Mouse (Mus musculus) kidney, embryonic 14.5 days (tissue): Measurements from ENCODE around the gene Filip1. TPM values are rescaled to one million over a fixed set of nuclear protein-coding genes. Genes with fewer than 3 reads are reported as not detected.

Experiments used
- ATAC-seq: fragments of 200-750 bp; cut with Nextera tagmentation; 2 replicates; pipeline ENCODE4 v1.8.0; 2017; ENCODE audit warnings: moderate number of reproducible peaks, mild to moderate bottlenecking, moderate TSS enrichment, moderate library complexity; ENCODE audit not compliant: low FRiP score, low TSS enrichment
- H3K27ac ChIP-seq: fragments of 300-500 bp; sonication (generic); 2 replicates; pipeline ENCODE4 v1.5.1; 2014; ENCODE audit warnings: low read depth, mild to moderate bottlenecking, low read length, moderate library complexity, mixed read lengths
- H3K27me3 ChIP-seq: fragments of 300-500 bp; sonication (generic); 2 replicates; pipeline ENCODE4 v1.6.1; 2014; ENCODE audit warnings: mild to moderate bottlenecking, low read length; ENCODE audit not compliant: control insufficient read depth, insufficient read depth
- H3K36me3 ChIP-seq: fragments of 300-500 bp; sonication (generic); 2 replicates; pipeline ENCODE4 v1.6.1; 2014; ENCODE audit warnings: low read length, mixed read lengths; ENCODE audit not compliant: control insufficient read depth, insufficient read depth
- H3K4me1 ChIP-seq: fragments of 300-500 bp; sonication (generic); 2 replicates; pipeline ENCODE4 v1.6.1; 2014; ENCODE audit warnings: low read length, mixed read lengths; ENCODE audit not compliant: control insufficient read depth, insufficient read depth
- H3K4me2 ChIP-seq: fragments of 300-500 bp; sonication (generic); replicated peaks from 2 replicates; pipeline ENCODE4 v1.6.1; 2014; ENCODE audit warnings: low read depth, mild to moderate bottlenecking, low read length
- H3K4me3 ChIP-seq: fragments of 300-500 bp; sonication (generic); 2 replicates; pipeline ENCODE4 v1.5.1; 2014; ENCODE audit warnings: mild to moderate bottlenecking, low read length
- H3K9ac ChIP-seq: fragments of 300-500 bp; sonication (generic); 2 replicates; pipeline ENCODE4 v1.6.1; 2014; ENCODE audit warnings: low read depth, mild to moderate bottlenecking, low read length, moderate library complexity
- H3K9me3 ChIP-seq: fragments of 300-500 bp; sonication (generic); 2 replicates; pipeline ENCODE4 v1.6.1; 2016; ENCODE audit warnings: low read length; ENCODE audit not compliant: control insufficient read depth
- WGBS: fragments of 180-500 bp; shearing (Covaris S2); extraction: QIAGEN DNeasy Blood & Tissue Kit; methylation state at CpG from one replicate; pipeline ENCODE4 v1.1.7; 2014; 5-methylcytosine and 5-hydroxymethylcytosine counted together
- polyA plus RNA-seq: library from polyadenylated mRNA; unstranded; fragments of >200 nt; fragmentation: Nextera tagmentation; extraction: Ambion mirVana; gene quantifications from 2 replicates; pipeline ENCODE4 v1.2.1, GENCODE M21; 2014

Filip1 gene
- polyA plus RNA-seq, 1 experiment from 2014 or later: 4.5 TPM

DNA sequence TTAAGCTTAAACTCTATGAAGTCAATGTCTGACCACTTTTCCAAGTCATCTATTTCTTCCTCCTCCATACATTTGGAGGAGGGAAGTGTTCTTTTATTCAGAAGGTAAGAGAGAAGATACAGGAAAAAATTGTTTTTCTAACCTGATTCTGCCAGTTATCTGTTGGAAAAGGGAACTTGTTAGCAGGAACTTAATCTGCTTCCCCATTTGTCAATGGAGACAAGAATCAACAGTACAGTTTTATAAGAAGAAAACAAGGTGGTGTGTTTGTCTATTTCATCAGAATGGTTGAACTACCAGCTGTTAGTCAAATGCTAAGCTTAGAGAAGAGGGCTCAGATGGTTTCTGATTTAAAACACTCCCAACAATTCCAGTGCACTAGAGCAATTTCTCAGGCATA lies 165.6 kb downstream of the Filip1 start:
- Histone ChIP-seq H3K9ac (no peak overlapping the region), H3K4me2 (no peak overlapping the region), H3K36me3 (no peaks in the 10 kb centered on the region), H3K27me3 (no peaks in the 10 kb centered on the region), H3K4me3 (no peak overlapping the region), H3K9me3 (no peaks in the 10 kb centered on the region), H3K4me1 (no peaks in the 10 kb centered on the region), H3K27ac (no peak overlapping the region)
- no peak for ATAC-seq

DNA sequence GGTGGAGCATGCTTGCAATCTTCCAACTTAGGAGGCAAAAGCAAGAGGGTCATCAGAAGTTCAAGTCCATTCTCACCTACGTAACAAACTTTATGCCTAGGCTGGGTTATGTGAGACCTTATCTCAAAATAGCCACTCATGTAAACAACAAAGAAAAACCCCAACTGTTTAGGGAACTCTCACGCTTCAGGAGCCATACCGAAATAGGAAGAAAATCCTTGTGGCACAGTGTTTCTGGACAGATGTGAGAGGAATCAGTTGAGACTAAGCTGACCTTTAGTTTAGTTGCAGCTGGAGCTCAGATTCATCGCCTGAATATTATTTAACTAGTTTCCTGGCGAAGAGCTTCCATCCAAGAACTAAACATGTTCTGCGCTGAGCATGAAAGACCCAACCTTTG lies 170.0 kb downstream of the Filip1 start:
- no peak for ATAC-seq

DNA sequence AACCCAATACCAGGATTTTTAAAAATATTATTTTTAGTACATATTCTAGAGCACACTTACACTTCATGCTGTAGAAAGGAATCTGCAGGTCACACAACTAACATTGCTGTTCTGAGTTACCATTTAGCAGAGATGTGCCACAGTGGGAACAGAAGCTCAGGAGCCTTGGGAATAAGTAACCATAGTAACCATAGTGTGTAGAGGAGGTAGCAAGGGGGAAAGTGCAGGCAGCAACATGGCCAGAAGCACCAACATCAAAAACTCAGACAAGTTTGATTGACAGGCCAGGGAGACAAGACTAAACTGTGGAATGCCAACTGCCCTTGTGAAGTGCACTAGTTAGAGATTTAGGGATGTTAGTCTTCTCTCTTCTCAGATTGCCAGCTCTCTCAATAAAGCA lies 170.6 kb downstream of the Filip1 start:
- Histone ChIP-seq H3K4me1 (no peaks in the 10 kb centered on the region), H3K36me3 (no peaks in the 10 kb centered on the region), H3K9me3 (no peaks in the 10 kb centered on the region), H3K4me2 (no peak overlapping the region), H3K4me3 (no peak overlapping the region), H3K27ac (no peak overlapping the region), H3K27me3 (no peaks in the 10 kb centered on the region), H3K9ac (no peak overlapping the region)
- ATAC-seq: no peak

More for the DNA sequence above, 170.0 kb downstream of the Filip1 start:
- WGBS: 87% methylated on average over 6 of the region's 6 CpGs
- Histone ChIP-seq H3K27me3 (no peaks in the 10 kb centered on the region), H3K4me1 (no peaks in the 10 kb centered on the region), H3K36me3 (no peaks in the 10 kb centered on the region), H3K4me3 (no peak overlapping the region), H3K27ac (no peak overlapping the region), H3K9me3 (no peaks in the 10 kb centered on the region), H3K9ac (no peak overlapping the region), H3K4me2 (no peak overlapping the region)

DNA sequence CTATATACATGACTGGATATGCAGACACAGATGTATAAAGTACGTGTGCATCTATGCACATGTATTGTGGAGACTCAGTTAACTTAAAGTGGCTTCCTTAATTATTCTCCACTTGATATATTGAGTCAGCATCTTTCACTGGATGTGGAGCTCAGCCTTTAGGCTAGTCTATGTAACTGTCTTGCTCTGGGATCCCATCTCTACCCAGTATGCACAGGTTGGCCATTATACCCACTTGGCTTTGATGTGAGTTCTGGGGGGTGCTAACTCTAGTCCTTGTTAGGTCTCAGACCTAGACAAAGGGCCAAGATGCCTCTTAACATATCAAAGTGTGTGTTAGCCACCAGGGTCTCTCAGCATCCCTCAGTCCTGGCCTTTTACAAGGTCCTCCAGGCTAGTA lies 181.4 kb downstream of the Filip1 start:
- no peak overlapping the region for H3K27ac ChIP-seq
- H3K27me3 ChIP-seq: no peaks in the 10 kb centered on the region
- H3K4me3 ChIP-seq: no peak overlapping the region
- H3K9ac ChIP-seq: no peak overlapping the region
- no peaks in the 10 kb centered on the region for H3K9me3 ChIP-seq
- no peak overlapping the region for H3K4me2 ChIP-seq
- ATAC-seq: no peak
- no peaks in the 10 kb centered on the region for H3K4me1 ChIP-seq
- WGBS: 90% methylated on average over 1 of the region's 1 CpGs
- H3K36me3 ChIP-seq: no peaks in the 10 kb centered on the region

DNA sequence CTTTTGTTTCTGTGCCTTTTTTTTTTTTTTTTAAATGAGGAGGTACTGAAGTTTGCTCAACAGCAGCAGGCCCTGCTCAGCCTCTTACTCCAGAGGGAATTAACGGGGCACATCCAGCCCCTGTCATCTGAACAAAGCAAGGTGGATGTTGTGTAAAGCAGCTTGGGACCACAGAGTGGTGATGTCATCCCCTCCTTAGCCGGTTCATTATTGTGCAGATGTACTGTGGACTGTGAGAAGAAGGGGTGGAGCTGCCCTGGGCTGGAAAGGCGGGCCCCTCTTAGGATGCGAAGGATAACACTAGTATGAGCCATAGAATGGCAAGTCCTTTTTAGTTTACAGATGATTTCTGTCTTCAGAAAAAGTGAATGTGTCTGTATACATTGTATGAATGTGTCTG lies 181.8 kb downstream of the Filip1 start:
- 0 out of 2 replicates have a peak, but pooled peaks have one; percentile 52 for ATAC-seq
- Histone ChIP-seq H3K36me3 (no peaks in the 10 kb centered on the region), H3K9me3 (no peaks in the 10 kb centered on the region), H3K4me1 (no peaks in the 10 kb centered on the region), H3K9ac (no peak overlapping the region), H3K27me3 (no peaks in the 10 kb centered on the region), H3K4me2 (no peak overlapping the region), H3K4me3 (no peak overlapping the region), H3K27ac (no peak overlapping the region)
- WGBS: 35% methylated on average over 4 of the region's 4 CpGs

DNA sequence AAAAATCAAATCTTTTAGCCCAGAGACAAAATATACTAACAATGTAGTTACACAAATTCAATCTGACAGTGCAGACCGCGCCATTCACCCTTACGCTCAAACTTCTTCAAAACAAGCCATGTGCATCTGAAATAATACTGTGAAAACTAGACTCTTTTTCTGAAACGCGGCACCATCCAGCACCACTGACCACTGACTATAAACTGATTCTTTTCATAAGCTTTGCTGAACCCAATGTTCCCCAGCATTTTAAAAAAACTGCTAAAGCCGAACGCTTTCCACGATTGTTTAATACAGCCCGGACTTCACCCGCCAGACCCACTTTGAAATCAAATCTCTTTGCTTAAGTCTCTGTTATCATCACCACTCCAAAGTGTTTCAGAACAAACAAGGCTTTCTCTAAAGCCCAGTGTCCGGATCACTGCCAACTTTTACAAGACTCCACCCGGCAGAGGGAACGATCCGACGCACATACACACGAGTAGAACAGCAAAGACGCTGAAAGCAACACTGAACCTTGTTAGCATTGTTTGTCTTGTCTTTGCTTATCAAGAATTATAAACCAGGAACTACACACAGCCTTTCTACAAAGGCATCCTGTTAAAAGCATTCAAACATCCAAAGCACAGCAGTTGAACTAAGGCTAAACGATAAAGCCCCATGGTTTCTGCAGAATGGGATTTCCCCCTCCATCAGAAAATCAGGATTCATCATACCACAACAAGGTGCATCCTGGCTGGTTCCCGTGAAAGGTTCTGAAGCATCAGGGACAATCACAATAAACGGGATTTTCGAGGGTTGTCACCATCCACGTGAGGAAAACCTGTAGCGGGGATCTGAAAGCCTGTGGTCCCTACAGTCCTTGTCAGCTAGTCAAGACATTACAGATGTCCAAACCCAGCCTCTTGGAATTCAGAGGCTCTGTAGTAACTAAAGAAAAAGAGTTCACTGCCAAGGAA lies 182.5 kb downstream of the Filip1 start:
- ATAC-seq: no peak
- H3K4me2 ChIP-seq: no peak overlapping the region
- H3K9me3 ChIP-seq: no peaks in the 10 kb centered on the region

DNA sequence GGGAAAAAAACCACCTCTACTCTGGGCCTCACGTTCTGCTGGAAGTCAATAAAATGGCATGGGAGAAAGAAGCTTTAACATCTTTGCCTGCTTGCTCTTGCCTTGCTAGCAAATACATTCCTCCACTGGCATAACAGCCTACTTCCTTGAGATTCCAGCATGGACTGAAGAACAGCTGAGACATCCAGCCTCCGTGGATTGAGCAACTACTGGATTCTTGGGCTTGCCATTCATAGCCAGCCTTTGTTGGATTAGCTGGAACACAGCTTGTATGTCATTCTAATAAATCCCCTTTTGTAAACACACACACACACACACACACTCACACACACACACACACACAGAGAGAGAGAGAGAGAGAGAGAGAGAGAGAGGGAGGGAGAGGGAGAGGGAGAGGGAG lies 185.6 kb downstream of the Filip1 start:
- H3K4me3 ChIP-seq: no peak overlapping the region
- H3K4me2 ChIP-seq: no peak overlapping the region
- no peaks in the 10 kb centered on the region for H3K27me3 ChIP-seq
- ATAC-seq: no peak
- WGBS: 64% methylated on average over 2 of the region's 2 CpGs
- H3K4me1 ChIP-seq: no peaks in the 10 kb centered on the region
- no peaks in the 10 kb centered on the region for H3K9me3 ChIP-seq
- no peaks in the 10 kb centered on the region for H3K36me3 ChIP-seq
- no peak overlapping the region for H3K27ac ChIP-seq
- H3K9ac ChIP-seq: no peak overlapping the region

More for the DNA sequence above, 182.5 kb downstream of the Filip1 start:
- WGBS: 82% methylated on average over 23 of the region's 23 CpGs
- H3K27me3 ChIP-seq: no peaks in the 10 kb centered on the region
- no peaks in the 10 kb centered on the region for H3K4me1 ChIP-seq
- H3K36me3 ChIP-seq: no peaks in the 10 kb centered on the region
- no peak overlapping the region for H3K4me3 ChIP-seq
- H3K9ac ChIP-seq: no peak overlapping the region
- no peak overlapping the region for H3K27ac ChIP-seq

DNA sequence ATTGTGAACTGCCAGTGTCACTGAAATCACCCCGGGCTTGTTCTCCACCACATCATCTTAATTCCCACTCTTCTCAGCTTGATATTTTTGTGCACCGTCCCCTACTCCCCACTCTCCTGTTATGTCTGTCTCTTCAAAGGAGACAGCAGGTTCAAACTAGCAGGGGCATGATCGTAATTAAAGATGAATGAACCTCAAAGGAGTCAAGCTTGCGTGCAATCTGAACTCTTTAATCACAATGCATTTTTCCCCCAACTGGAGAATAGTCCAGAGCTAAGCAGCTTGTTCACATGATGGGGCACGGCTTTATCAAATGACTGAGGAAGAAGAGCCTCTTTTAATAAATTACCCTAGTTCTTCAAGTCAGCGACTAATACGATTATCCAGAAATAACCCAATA lies 187.1 kb downstream of the Filip1 start:
- Histone ChIP-seq H3K9ac (no peak overlapping the region), H3K4me1 (no peaks in the 10 kb centered on the region), H3K27me3 (no peaks in the 10 kb centered on the region), H3K36me3 (no peaks in the 10 kb centered on the region), H3K27ac (no peak overlapping the region), H3K9me3 (no peaks in the 10 kb centered on the region), H3K4me2 (no peak overlapping the region), H3K4me3 (no peak overlapping the region)
- no peak for ATAC-seq
- 76% methylated on average over 7 of the region's 7 CpGs for WGBS

DNA sequence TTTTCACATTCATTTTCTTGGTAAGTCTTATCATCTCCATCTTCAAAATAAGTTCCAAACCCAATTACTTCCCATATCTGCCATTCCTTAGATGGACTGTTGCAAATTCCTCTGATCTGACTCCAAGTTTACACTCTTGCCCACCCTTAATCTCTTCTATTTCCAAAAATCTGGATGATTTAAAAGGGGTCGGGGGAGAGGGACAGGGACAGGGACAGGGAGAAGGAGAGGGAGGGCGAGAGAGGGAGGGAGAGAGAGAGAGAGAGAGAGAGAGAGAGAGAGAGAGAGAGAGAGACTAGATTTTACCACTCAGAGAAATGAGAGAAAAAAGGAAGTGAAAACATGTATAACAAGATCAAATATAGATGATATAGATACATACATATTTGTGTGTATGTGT lies 188.8 kb downstream of the Filip1 start:
- H3K36me3 ChIP-seq: no peaks in the 10 kb centered on the region
- no peak for ATAC-seq
- WGBS: 63% methylated on average over 2 of the region's 2 CpGs
- H3K4me2 ChIP-seq: no peak overlapping the region
- no peak overlapping the region for H3K9ac ChIP-seq
- H3K27ac ChIP-seq: no peak overlapping the region
- no peaks in the 10 kb centered on the region for H3K9me3 ChIP-seq
- no peaks in the 10 kb centered on the region for H3K27me3 ChIP-seq
- no peaks in the 10 kb centered on the region for H3K4me1 ChIP-seq
- no peak overlapping the region for H3K4me3 ChIP-seq
